Mouse (Mus musculus) forebrain, embryonic 14.5 days (tissue): Measurements from ENCODE around the gene Slc25a16. TPM values are rescaled to one million over a fixed set of nuclear protein-coding genes. Genes with fewer than 3 reads are reported as not detected.

Source experiments
- ATAC-seq: fragments of 200-750 bp; cut with Nextera tagmentation; 2 replicates; pipeline ENCODE4 v1.8.0; 2017; ENCODE audit warnings: mild to moderate bottlenecking, moderate library complexity
- DNase-seq: peaks from one replicate; pipeline ENCODE4 v3.0.0-alpha.2; 2015; ENCODE audit warnings: low spot score
- H3K27ac ChIP-seq: fragments of 300-500 bp; sonication (generic); 2 replicates; pipeline ENCODE4 v1.5.1; 2014; ENCODE audit warnings: low read depth, mild to moderate bottlenecking, control low read depth, low read length, moderate library complexity
- H3K27me3 ChIP-seq: fragments of 300-500 bp; sonication (generic); replicated peaks from 2 replicates; pipeline ENCODE4 v1.6.1; 2014; ENCODE audit warnings: low read length, control low read depth, mixed read lengths; ENCODE audit not compliant: control insufficient read depth, insufficient read depth
- H3K36me3 ChIP-seq: fragments of 300-500 bp; sonication (generic); 2 replicates; pipeline ENCODE4 v1.6.1; 2014; ENCODE audit warnings: low read length, control low read depth; ENCODE audit not compliant: control insufficient read depth, insufficient read depth
- H3K4me1 ChIP-seq: fragments of 300-500 bp; sonication (generic); 2 replicates; pipeline ENCODE4 v1.6.1; 2014; ENCODE audit warnings: antibody characterized with exemption, low read length, control low read depth; ENCODE audit not compliant: control insufficient read depth, insufficient read depth
- H3K4me2 ChIP-seq: fragments of 300-500 bp; sonication (generic); 2 replicates; pipeline ENCODE4 v1.6.1; 2014; ENCODE audit warnings: mild to moderate bottlenecking, control low read depth, low read length
- H3K4me3 ChIP-seq: fragments of 300-500 bp; sonication (generic); 2 replicates; pipeline ENCODE4 v1.5.1; 2014; ENCODE audit warnings: low read depth, low read length, control low read depth
- H3K9ac ChIP-seq: fragments of 300-500 bp; sonication (generic); 2 replicates; pipeline ENCODE4 v1.6.1; 2014; ENCODE audit warnings: mild to moderate bottlenecking, low read length, control low read depth, moderate library complexity
- H3K9me3 ChIP-seq: fragments of 300-500 bp; sonication (generic); replicated peaks from 2 replicates; pipeline ENCODE4 v1.6.1; 2016; ENCODE audit warnings: low read length, control low read depth, mixed read lengths; ENCODE audit not compliant: control insufficient read depth
- WGBS: fragments of 180-500 bp; shearing (Covaris S2); extraction: QIAGEN DNeasy Blood & Tissue Kit; methylation state at CpG from one replicate; pipeline ENCODE4 v1.1.7; 2014; 5-methylcytosine and 5-hydroxymethylcytosine counted together
- polyA plus RNA-seq: library from polyadenylated mRNA; unstranded; fragments of >200 nt; fragmentation: Nextera tagmentation; extraction: Ambion mirVana; gene quantifications from 2 replicates; pipeline ENCODE4 v1.2.1, GENCODE M21; 2014

Gene Slc25a16
- 16.7 and 17.1 TPM in 2 replicates for polyA plus RNA-seq

DNA sequence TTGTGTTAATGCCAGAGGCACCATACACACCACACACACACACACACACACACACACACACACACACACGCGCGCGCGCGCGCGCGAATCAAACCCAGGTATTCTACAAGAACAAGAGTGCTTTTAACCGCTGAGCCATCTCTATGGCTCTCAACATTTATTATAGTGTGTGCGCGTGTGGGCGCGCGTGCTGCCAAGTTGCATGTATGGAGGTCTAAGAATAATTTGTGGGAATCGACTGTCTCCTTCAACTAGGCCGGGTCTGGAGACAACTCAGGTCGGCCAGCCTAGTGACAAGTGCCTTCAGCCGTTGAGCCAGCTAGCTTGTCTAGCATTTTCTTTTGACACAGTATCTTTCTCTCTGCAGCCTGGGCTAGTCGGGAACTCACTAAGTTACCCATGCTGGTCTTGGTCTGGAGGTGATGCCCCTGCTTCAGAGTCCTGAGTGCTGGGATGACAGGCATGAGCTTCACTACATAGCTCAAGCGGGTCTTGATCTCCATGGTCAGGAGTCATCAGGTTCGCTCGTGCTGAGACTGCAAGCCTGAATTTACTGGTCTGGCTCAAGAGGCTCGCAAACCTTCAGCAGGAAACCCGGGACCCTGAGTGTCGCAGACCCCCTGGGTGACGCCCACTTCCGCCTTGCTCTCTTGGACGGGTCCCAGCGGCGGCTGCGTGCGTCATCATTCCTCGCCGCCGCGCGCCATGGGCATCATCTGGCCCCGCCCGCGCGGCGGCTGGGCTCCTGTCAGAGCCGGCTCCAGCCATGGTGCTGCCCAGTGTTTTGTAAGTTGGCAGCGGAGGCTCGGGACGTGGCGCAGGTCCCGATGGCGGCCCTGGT is at the start of gene Slc25a16:
Slc25a16 (plus strand) TSS at position 709 of the 841 bp plus-strand sequence.
- H3K4me2 ChIP-seq, result peak within 1 kb of the TSS; percentile 93
- peak; percentile 98 for ATAC-seq
- H3K36me3 ChIP-seq, result no peaks in the 10 kb centered on the region
- peak within 1 kb of the TSS; percentile 98 for H3K4me3 ChIP-seq
- no peaks in the 10 kb centered on the region for H3K9me3 ChIP-seq
- peak within 1 kb of the TSS; percentile 76 for H3K27ac ChIP-seq
- no peaks in the 10 kb centered on the region for H3K27me3 ChIP-seq
- peak; percentile 95 for DNase-seq
- WGBS, result 6% methylated on average over 50 of the region's 50 CpGs
- H3K4me1 ChIP-seq, result peaks cover 6% of the 10 kb centered on the region; the same call in 1 of the 2 replicates
- peak within 1 kb of the TSS; percentile 95 for H3K9ac ChIP-seq

DNA sequence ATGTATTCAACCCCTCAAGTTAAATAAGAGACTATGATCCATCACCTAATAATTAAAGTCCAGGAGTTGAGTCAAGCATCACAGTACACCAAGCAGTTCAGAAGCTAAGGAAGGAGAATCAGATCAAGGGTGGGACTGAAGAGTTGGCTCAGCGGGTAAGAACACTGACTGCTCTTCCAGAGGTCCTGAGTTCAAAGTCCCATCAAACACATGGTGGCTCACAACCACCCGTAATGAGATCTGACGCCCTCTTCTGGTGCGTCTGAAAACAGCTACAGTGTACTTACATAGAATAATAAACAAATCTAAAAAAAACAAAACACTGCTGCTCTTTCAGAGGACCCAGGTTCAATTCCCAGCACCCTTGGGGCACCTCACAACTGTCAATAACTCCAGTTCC is 45.6 kb upstream of the Slc25a16 start:
- no peak for ATAC-seq
- DNase-seq, result no peak
- no peak overlapping the region for H3K4me2 ChIP-seq
- no peak overlapping the region for H3K27ac ChIP-seq
- no peak overlapping the region for H3K4me3 ChIP-seq
- H3K9ac ChIP-seq, result no peak overlapping the region
- no peaks in the 10 kb centered on the region for H3K9me3 ChIP-seq
- 80% methylated on average over 4 of the region's 4 CpGs for WGBS
- no peaks in the 10 kb centered on the region for H3K27me3 ChIP-seq
- H3K4me1 ChIP-seq, result no peaks in the 10 kb centered on the region
- peaks cover 11% of the 10 kb centered on the region for H3K36me3 ChIP-seq

DNA sequence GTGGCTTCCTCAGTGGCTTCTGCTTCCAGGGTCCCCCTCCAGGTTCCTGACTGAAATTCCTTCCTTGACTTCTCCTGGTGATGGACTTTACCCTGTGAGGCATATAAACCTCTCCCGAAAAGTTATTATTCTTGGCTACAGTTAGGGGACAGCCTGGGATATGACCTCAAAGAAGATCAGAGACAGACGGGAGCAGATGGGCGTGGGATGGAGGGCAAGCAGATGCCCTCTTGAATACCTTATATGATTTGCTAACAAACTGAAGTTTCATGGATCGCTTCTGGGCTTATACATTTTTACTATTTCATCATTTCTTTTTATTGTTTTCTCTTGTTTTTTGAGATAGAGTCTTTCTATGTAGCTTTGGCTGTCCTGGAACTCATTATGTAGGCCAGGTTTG is 44.9 kb upstream of the Slc25a16 start:
- H3K9ac ChIP-seq, result no peak overlapping the region
- peaks cover 11% of the 10 kb centered on the region for H3K36me3 ChIP-seq
- no peak for ATAC-seq
- no peak for DNase-seq
- H3K4me2 ChIP-seq, result no peak overlapping the region
- H3K4me1 ChIP-seq, result no peaks in the 10 kb centered on the region
- no peak overlapping the region for H3K27ac ChIP-seq
- no peak overlapping the region for H3K4me3 ChIP-seq
- H3K9me3 ChIP-seq, result no peaks in the 10 kb centered on the region
- no peaks in the 10 kb centered on the region for H3K27me3 ChIP-seq
- 97% methylated on average over 4 of the region's 4 CpGs for WGBS

DNA sequence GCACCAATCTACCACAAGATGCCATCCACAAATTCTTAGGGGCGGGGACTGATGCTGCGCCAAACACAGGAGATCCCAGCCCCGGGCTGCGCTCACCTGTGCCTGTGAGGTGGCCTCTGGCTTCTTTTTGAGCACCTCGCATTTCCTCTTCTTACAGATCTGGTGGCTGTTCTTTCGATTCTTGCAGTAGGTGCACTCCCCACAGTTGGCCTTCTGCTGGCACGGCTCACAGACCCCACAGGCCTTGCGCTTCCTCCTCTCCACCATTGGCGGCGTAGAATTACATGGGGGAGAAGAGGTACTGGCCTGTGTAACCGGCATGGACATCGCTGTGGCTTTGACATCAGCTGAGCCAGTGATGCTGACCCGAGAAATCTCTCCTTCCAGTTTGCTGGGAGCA is 42.4 kb upstream of the Slc25a16 start:
- Histone ChIP-seq H3K27me3 (no peaks in the 10 kb centered on the region), H3K9me3 (no peaks in the 10 kb centered on the region), H3K4me2 (no peak overlapping the region), H3K4me1 (no peaks in the 10 kb centered on the region), H3K27ac (no peak overlapping the region), H3K36me3 (peaks cover 11% of the 10 kb centered on the region), H3K9ac (no peak overlapping the region), H3K4me3 (no peak overlapping the region)
- ATAC-seq (no peak), DNase-seq (no peak)
- 89% methylated on average over 13 of the region's 13 CpGs for WGBS

DNA sequence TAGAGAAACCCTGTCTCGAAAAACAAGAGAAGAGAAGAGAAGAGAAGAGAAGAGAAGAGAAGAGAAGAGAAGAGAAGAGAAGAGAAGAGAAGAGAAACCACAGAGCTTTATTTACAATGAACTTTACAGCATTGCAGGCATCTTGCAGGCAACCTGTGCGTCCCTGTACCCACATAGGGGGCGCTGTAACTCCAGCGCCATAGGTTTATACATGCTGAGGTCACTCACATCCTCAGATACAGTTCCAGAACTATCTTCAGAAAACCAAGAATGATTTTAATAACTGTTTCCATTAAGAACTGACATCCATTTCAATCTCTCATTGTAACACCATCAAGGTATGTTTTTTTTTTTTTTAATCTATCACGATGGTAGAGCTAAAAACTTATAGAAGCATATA is 39.2 kb upstream of the Slc25a16 start:
- Histone ChIP-seq H3K9ac (no peak overlapping the region), H3K4me1 (no peaks in the 10 kb centered on the region; the same call in 1 of the 2 replicates), H3K4me2 (no peak overlapping the region), H3K27me3 (no peaks in the 10 kb centered on the region), H3K36me3 (peaks cover 9% of the 10 kb centered on the region), H3K9me3 (no peaks in the 10 kb centered on the region), H3K4me3 (no peak overlapping the region), H3K27ac (no peak overlapping the region)
- ATAC-seq (no peak), DNase-seq (peak; percentile 30)
- WGBS, result 41% methylated on average over 5 of the region's 5 CpGs

DNA sequence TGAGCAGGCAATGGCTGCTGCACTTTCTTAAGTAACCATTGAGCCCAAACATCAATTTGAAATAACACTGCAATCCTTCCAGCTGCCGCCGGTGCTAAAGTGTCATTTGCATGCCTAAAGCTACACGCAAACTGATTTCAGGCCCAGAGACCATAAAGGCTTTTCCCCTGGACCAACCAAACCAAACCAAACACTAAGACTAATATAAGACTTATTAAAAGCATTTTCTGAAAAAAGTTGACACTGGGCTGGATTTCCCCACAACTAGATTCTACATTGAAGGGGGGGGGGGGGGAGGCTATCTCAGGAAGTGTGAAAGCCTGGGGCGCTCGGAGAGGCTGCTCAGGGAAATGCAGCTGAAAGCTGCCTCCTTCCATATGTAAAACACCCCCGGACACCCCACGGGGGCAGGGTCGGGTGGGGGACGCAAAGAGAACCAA is 36.5 kb upstream of the Slc25a16 start:
- H3K4me3 ChIP-seq, result no peak overlapping the region
- WGBS, result 8% methylated on average over 9 of the region's 9 CpGs
- no peak overlapping the region for H3K9ac ChIP-seq
- no peak overlapping the region for H3K27ac ChIP-seq
- DNase-seq (peak; percentile 24), ATAC-seq (no peak)
- peaks cover 8% of the 10 kb centered on the region for H3K36me3 ChIP-seq
- H3K27me3 ChIP-seq, result no peaks in the 10 kb centered on the region
- H3K9me3 ChIP-seq, result no peaks in the 10 kb centered on the region
- no peaks in the 10 kb centered on the region; the same call in 1 of the 2 replicates for H3K4me1 ChIP-seq
- H3K4me2 ChIP-seq, result no peak overlapping the region

DNA sequence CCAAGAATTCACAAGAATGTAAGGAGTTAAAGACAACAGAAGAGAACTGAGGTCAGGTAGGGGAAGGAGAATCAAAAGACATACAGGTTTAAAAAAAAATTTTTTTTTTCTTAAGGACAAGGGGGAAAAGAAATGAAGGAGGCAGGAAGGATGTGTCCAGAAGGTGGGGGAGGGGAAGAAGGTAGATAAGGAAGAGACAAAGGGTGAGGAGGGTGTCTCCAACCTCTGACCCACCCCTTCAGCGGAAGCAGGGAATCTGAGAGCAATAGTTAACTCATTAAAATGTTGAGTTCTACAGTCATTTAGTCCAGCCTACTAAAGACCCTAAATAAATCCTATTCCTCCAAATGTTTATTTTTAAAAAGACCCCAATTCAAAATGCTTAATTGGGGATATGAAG is 35.9 kb upstream of the Slc25a16 start:
- no peak for ATAC-seq
- H3K4me2 ChIP-seq, result no peak overlapping the region

DNA sequence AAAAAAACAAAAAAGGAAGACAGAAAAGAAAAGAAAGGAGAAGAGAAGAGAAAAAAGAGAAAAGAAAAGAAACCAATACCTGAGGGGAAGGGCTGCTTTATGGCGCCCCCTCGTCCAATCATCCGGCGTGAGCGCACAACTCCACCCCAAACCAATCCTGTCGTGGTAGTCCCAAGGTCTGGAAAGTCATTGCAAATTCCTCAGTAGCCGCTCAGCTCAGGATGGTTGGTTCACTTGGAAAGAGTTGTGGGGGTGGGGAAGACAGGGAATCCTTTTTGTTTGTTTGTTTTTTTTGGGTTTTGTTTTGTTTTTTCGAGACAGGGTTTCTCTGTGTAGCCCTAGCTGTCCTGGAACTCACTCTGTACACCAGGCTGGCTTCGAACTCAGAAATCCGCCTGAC is 35.0 kb upstream of the Slc25a16 start:
- H3K27me3 ChIP-seq, result no peaks in the 10 kb centered on the region
- H3K4me3 ChIP-seq, result peak overlapping the region; percentile 55; the same call in 1 of the 2 replicates
- no peak overlapping the region for H3K27ac ChIP-seq
- H3K9me3 ChIP-seq, result no peaks in the 10 kb centered on the region
- H3K9ac ChIP-seq, result no peak overlapping the region
- WGBS, result 51% methylated on average over 10 of the region's 10 CpGs
- ATAC-seq, result no peak
- no peaks in the 10 kb centered on the region for H3K36me3 ChIP-seq
- H3K4me2 ChIP-seq, result peak overlapping the region; percentile 95
- DNase-seq, result no peak
- no peaks in the 10 kb centered on the region; the same call in 1 of the 2 replicates for H3K4me1 ChIP-seq

More for the DNA sequence above, 35.9 kb upstream of the Slc25a16 start:
- WGBS, result 44% methylated on average over 1 of the region's 1 CpGs
- Histone ChIP-seq H3K4me3 (no peak overlapping the region), H3K9ac (no peak overlapping the region), H3K4me1 (no peaks in the 10 kb centered on the region; the same call in 1 of the 2 replicates), H3K9me3 (no peaks in the 10 kb centered on the region), H3K36me3 (peaks cover 2% of the 10 kb centered on the region), H3K27me3 (no peaks in the 10 kb centered on the region), H3K27ac (no peak overlapping the region)
- DNase-seq, result no peak
